In genomic region chr9:115230141-115230540, GRCm38 (mm10) we compare ENCODE assay signal across 14 mouse cellular contexts.
"Had no signal": no experiment of that assay in that cellular context is flagged by ENCODE, and none has a peak within 500 bp of the region (broad histone marks: within the 10 kb centered on the region; RNA-seq: fewer than 3 reads in every experiment).

No protein-coding gene starts in this region.

- DNase-seq: kidney, adult 11 months; kidney, postnatal 10 days; left cerebral cortex, postnatal 4 days; lung, postnatal 14 days; right cerebral cortex, postnatal 4 days; spleen, adult 18-20 months; thymus, adult 18-20 months; thymus, postnatal 14 days had no signal

- H3K27ac ChIP-seq: lung, embryonic 15.5 days; macrophage; midbrain, embryonic 13.5 days; neural tube, embryonic 12.5 days had no signal

- H3K4me3 ChIP-seq: lung, embryonic 15.5 days; megakaryocyte, embryonic 14.5 days; midbrain, embryonic 13.5 days; neural tube, embryonic 12.5 days had no signal

- H3K9me3 ChIP-seq: lung, embryonic 15.5 days; megakaryocyte, embryonic 14.5 days; midbrain, embryonic 13.5 days; neural tube, embryonic 12.5 days had no signal

- H3K9ac ChIP-seq: lung, embryonic 15.5 days; midbrain, embryonic 13.5 days; neural tube, embryonic 12.5 days had no signal

- H3K27me3 ChIP-seq: lung, embryonic 15.5 days; midbrain, embryonic 13.5 days; neural tube, embryonic 12.5 days had no signal

- H3K4me1 ChIP-seq: lung, embryonic 15.5 days had no signal

- ATAC-seq: midbrain, embryonic 13.5 days had no signal

- H3K4me2 ChIP-seq: liver, embryonic 11.5 days; lung, embryonic 15.5 days; midbrain, embryonic 13.5 days; neural tube, embryonic 12.5 days had no signal
